Mouse (Mus musculus) hematopoietic stem cell, adult 5-6 weeks (primary cell): ENCODE results near the gene Atg2a. TPM values are rescaled to one million over a fixed set of nuclear protein-coding genes. Genes with fewer than 3 reads are reported as not detected.

Experiments used
- ATAC-seq, 2 experiments: fragments of 125-278 bp in 1 of 2; replicated peaks in 1 of 2; 2 replicates each; pipeline ENCODE4 v1.8.0; 2016 to 2017; ENCODE audit warnings: inconsistent platforms in 2 of 2, mild to moderate bottlenecking in 2 of 2, moderate number of reproducible peaks in 2 of 2, low read depth in 1 of 2, moderate TSS enrichment in 1 of 2; ENCODE audit not compliant: low FRiP score in 2 of 2, poor library complexity in 2 of 2, severe bottlenecking in 2 of 2, insufficient read depth in 1 of 2, low TSS enrichment in 1 of 2
- total RNA-seq: library from RNA; stranded (forward); fragments of 172-1452, 232-1000 nt; gene quantifications from 2 replicates; pipeline ENCODE4 v1.2.3, GENCODE M21; 2017

Atg2a gene
- total RNA-seq: 9.5 and 10.6 TPM in 2 replicates

GRCm38 (mm10) chr19:6241274-6242107, at the start of gene Atg2a:
Gene Atg2a, plus strand, starts transcription at chr19:6241668.
- ATAC-seq: peak; percentile 91 to 94

- no peak for ATAC-seq
Observed at GRCm38 (mm10) chr19:6204265-6204664, 37.2 kb upstream of the Atg2a start.

GRCm38 (mm10) chr19:6206716-6207115, 34.8 kb upstream of the Atg2a start:
- ATAC-seq: no peak

- ATAC-seq: no peak
Observed at GRCm38 (mm10) chr19:6216046-6216705, 25.3 kb upstream of the Atg2a start.

- ATAC-seq: no peak
Observed at GRCm38 (mm10) chr19:6218606-6219005, 22.9 kb upstream of the Atg2a start.

- ATAC-seq: peak; percentile 4 to 27; a peak in 2 of 4 replicates
Observed at GRCm38 (mm10) chr19:6226135-6226534, 15.3 kb upstream of the Atg2a start, which contains the start of gene Gpha2. Gene Gpha2, plus strand, starts transcription at chr19:6226380.

GRCm38 (mm10) chr19:6226763-6227162, 14.7 kb upstream of the Atg2a start:
- ATAC-seq: no peak

GRCm38 (mm10) chr19:6227864-6228263, 13.6 kb upstream of the Atg2a start:
- no peak for ATAC-seq

- ATAC-seq: no peak
Observed at GRCm38 (mm10) chr19:6230411-6230810, 11.1 kb upstream of the Atg2a start.

GRCm38 (mm10) chr19:6231036-6231435, 10.4 kb upstream of the Atg2a start:
- no peak for ATAC-seq

- no peak for ATAC-seq
Observed at GRCm38 (mm10) chr19:6233647-6234046, 7.8 kb upstream of the Atg2a start.

- ATAC-seq: no peak
Observed at GRCm38 (mm10) chr19:6234337-6235083, 7.0 kb upstream of the Atg2a start.

- peak; percentile 79 to 81 for ATAC-seq
Observed at GRCm38 (mm10) chr19:6235084-6236052, 6.1 kb upstream of the Atg2a start, which contains the start of gene Ppp2r5b. Gene Ppp2r5b, minus strand, starts transcription at chr19:6235872.

GRCm38 (mm10) chr19:6236053-6236441, 5.4 kb upstream of the Atg2a start:
- peak; percentile 80 to 93 for ATAC-seq

GRCm38 (mm10) chr19:6236842-6237241, 4.6 kb upstream of the Atg2a start:
- no peak for ATAC-seq

- no peak for ATAC-seq
Observed at GRCm38 (mm10) chr19:6238740-6239139, 2.7 kb upstream of the Atg2a start.

- no peak for ATAC-seq
Observed at GRCm38 (mm10) chr19:6240136-6240535, 1.3 kb upstream of the Atg2a start.
